26 mouse cellular contexts compared by ENCODE assay signal in genomic region chr2:68456899-68457298, GRCm38 (mm10). TPM values are rescaled to one million over a fixed set of nuclear protein-coding genes. Genes with fewer than 3 reads are reported as not detected.
DNase-seq lines count a peak whose midpoint lies in the region; ATAC-seq and TF ChIP-seq lines count a peak whose summit lies in the region.
"Had no signal": no experiment of that assay in that cellular context is flagged by ENCODE, and none has a peak within 500 bp of the region (broad histone marks: within the 10 kb centered on the region; RNA-seq: fewer than 3 reads in every experiment).

No protein-coding gene starts in this region.

- 50% methylated on average over 6 of the region's 6 CpGs for WGBS in heart, embryonic 12.5 days
- 55% methylated on average over 6 of the region's 6 CpGs for WGBS in intestine, embryonic 16.5 days
- WGBS in intestine, postnatal 0 days = 68% methylated on average over 6 of the region's 6 CpGs
- WGBS in heart, embryonic 16.5 days = 37% methylated on average over 6 of the region's 6 CpGs

- H3K9ac ChIP-seq in heart, embryonic 12.5 days = no peak overlapping the region
- no peak overlapping the region for H3K9ac ChIP-seq in intestine, embryonic 16.5 days (ENCODE audit: low read depth, low read length)
- H3K9ac ChIP-seq in intestine, postnatal 0 days (ENCODE audit: low read depth, low read length) = no peak overlapping the region
- peak overlapping the region; percentile 47 for H3K9ac ChIP-seq in heart, embryonic 16.5 days (ENCODE audit: low read length)
- H3K9ac ChIP-seq: embryonic facial prominence, embryonic 15.5 days; hindbrain, embryonic 12.5 days had no signal

- intact Hi-C loops in heart, postnatal 10 days (cut with DNase I) = no loop called here

- peaks cover 45% of the 10 kb centered on the region for H3K4me1 ChIP-seq in heart, embryonic 12.5 days (replicated peaks)
- H3K4me1 ChIP-seq in intestine, embryonic 16.5 days (ENCODE audit: control insufficient read depth, insufficient read depth, low read length) = no peaks in the 10 kb centered on the region; the same call in 1 of the 2 replicates
- 0 out of 2 replicates have a peak, but pooled peaks cover 5% of the 10 kb centered on the region for H3K4me1 ChIP-seq in intestine, postnatal 0 days (replicated peaks; ENCODE audit: control insufficient read depth, insufficient read depth, low read length)
- H3K4me1 ChIP-seq in heart, embryonic 16.5 days (ENCODE audit: control insufficient read depth, insufficient read depth, low read length) = peaks cover 23% of the 10 kb centered on the region
- H3K4me1 ChIP-seq: embryonic facial prominence, embryonic 15.5 days; forebrain, embryonic 10.5 days had no signal

- TF ChIP-seq CTCF in intestine, postnatal 0 days (IDR thresholded peaks at IDR 0.05; ENCODE audit: low read depth) = no peak

- H3K27me3 ChIP-seq in heart, embryonic 12.5 days (replicated peaks) = no peaks in the 10 kb centered on the region
- no peaks in the 10 kb centered on the region for H3K27me3 ChIP-seq in intestine, embryonic 16.5 days (replicated peaks; ENCODE audit: control insufficient read depth, insufficient read depth, low read length)
- H3K27me3 ChIP-seq in intestine, postnatal 0 days (replicated peaks; ENCODE audit: control insufficient read depth, insufficient read depth, low read length) = no peaks in the 10 kb centered on the region
- no peaks in the 10 kb centered on the region for H3K27me3 ChIP-seq in heart, embryonic 16.5 days (ENCODE audit: control insufficient read depth, insufficient read depth, low read length)
- H3K27me3 ChIP-seq: embryonic facial prominence, embryonic 15.5 days; hindbrain, embryonic 12.5 days had no signal

- no peak overlapping the region for H3K4me2 ChIP-seq in heart, embryonic 12.5 days
- no peak overlapping the region for H3K4me2 ChIP-seq in intestine, embryonic 16.5 days (ENCODE audit: low read depth, low read length)
- no peak overlapping the region for H3K4me2 ChIP-seq in intestine, postnatal 0 days (replicated peaks; ENCODE audit: low read depth)
- H3K4me2 ChIP-seq in heart, embryonic 16.5 days (ENCODE audit: low read depth, low read length) = peak overlapping the region; percentile 45
- H3K4me2 ChIP-seq: embryonic facial prominence, embryonic 15.5 days; hindbrain, embryonic 12.5 days had no signal

- no peak overlapping the region for H3K4me3 ChIP-seq in heart, embryonic 12.5 days
- no peak overlapping the region for H3K4me3 ChIP-seq in intestine, embryonic 16.5 days (ENCODE audit: low read length)
- no peak overlapping the region for H3K4me3 ChIP-seq in intestine, postnatal 0 days (ENCODE audit: low read depth, low read length)
- H3K4me3 ChIP-seq in heart, embryonic 16.5 days (ENCODE audit: low read length) = no peak overlapping the region
- H3K4me3 ChIP-seq: embryonic facial prominence, embryonic 15.5 days; erythroblast, embryonic 14.5 days; forebrain, embryonic 10.5 days; gastrocnemius, adult 2 months; hindbrain, embryonic 12.5 days had no signal

- no peaks in the 10 kb centered on the region; the same call in 1 of the 2 replicates for H3K9me3 ChIP-seq in heart, embryonic 12.5 days (replicated peaks)
- no peaks in the 10 kb centered on the region for H3K9me3 ChIP-seq in intestine, embryonic 16.5 days (ENCODE audit: control insufficient read depth, low read length)
- no peaks in the 10 kb centered on the region for H3K9me3 ChIP-seq in intestine, postnatal 0 days (ENCODE audit: control insufficient read depth)
- H3K9me3 ChIP-seq in heart, embryonic 16.5 days (replicated peaks; ENCODE audit: control insufficient read depth, low read length) = peaks cover 4% of the 10 kb centered on the region; the same call in 1 of the 2 replicates
- H3K9me3 ChIP-seq: embryonic facial prominence, embryonic 15.5 days; forebrain, embryonic 10.5 days; hindbrain, embryonic 12.5 days had no signal

- H3K27ac ChIP-seq in heart, embryonic 12.5 days (ENCODE audit: poor library complexity, severe bottlenecking) = peak overlapping the region; percentile 62
- no peak overlapping the region for H3K27ac ChIP-seq in intestine, embryonic 16.5 days (ENCODE audit: low read length)
- no peak overlapping the region for H3K27ac ChIP-seq in intestine, postnatal 0 days (ENCODE audit: low read depth, low read length)
- peak overlapping the region; percentile 82 for H3K27ac ChIP-seq in heart, embryonic 16.5 days (ENCODE audit: low read length)
- H3K27ac ChIP-seq: embryonic facial prominence, embryonic 15.5 days; forebrain, embryonic 10.5 days; gastrocnemius, adult 2 months; hindbrain, embryonic 12.5 days had no signal

- peak; percentile 63; the same call in 1 of the 2 replicates for ATAC-seq in heart, embryonic 12.5 days (ENCODE audit: insufficient number of reproducible peaks, low FRiP score)
- ATAC-seq in intestine, embryonic 16.5 days = 0 out of 2 replicates have a peak, but pooled peaks have one; percentile 8
- ATAC-seq in intestine, postnatal 0 days = no peak
- ATAC-seq in heart, embryonic 16.5 days (replicated peaks; ENCODE audit: extremely low read depth, insufficient read depth, low FRiP score) = peak; percentile 39; the same call in 1 of the 2 replicates
- ATAC-seq: CD4-positive, CD25-positive, alpha-beta regulatory T cell, adult 4 months; forebrain, embryonic 14.5 days; hindbrain, embryonic 16.5 days; inflammation-experienced regulatory T-cells, adult 6 months had no signal

- DNase-seq in heart, adult 11 months = peak; percentile 76
- DNase-seq in heart, postnatal 10 days = no peak
- DNase-seq in heart, adult 8-10 months (ENCODE audit: low spot score) = no peak
- no peak for DNase-seq in adrenal gland, adult 18-20 months (ENCODE audit: low spot score in 2 of 2)
- DNase-seq: adrenal gland, postnatal 10 days; B cell, adult 2 months; cerebellum, adult 11 months; cerebellum, adult 8-10 months; cerebellum, postnatal 14 days; embryo, embryonic 11 days; gastrocnemius, adult 2 months; gastrocnemius, postnatal 25 days; kidney, adult 2 months had no signal

- H3K36me3 ChIP-seq in heart, embryonic 12.5 days = peaks cover 25% of the 10 kb centered on the region
- H3K36me3 ChIP-seq in intestine, embryonic 16.5 days (ENCODE audit: control insufficient read depth, insufficient read depth, low read length) = 0 out of 2 replicates have a peak, but pooled peaks cover 2% of the 10 kb centered on the region
- no peaks in the 10 kb centered on the region for H3K36me3 ChIP-seq in intestine, postnatal 0 days (ENCODE audit: control insufficient read depth, insufficient read depth)
- peaks cover 7% of the 10 kb centered on the region for H3K36me3 ChIP-seq in heart, embryonic 16.5 days (ENCODE audit: control insufficient read depth, insufficient read depth)
- H3K36me3 ChIP-seq: embryonic facial prominence, embryonic 15.5 days; G1E had no signal

RNA-seq across cellular contexts. Expression of gene Stk39, which starts 15.2 kb away (rescaled TPM):
- total RNA-seq in heart, postnatal 10 days (2021) = 100 to 1,000 TPM; 111 to 145 TPM
- 75.5 and 77.2 TPM in 2 replicates for polyA plus RNA-seq in heart, embryonic 12.5 days (2016; fragmentation: Nextera tagmentation; extraction: Ambion mirVana)
- total RNA-seq in heart, adult 8-10 months (2022) = 10 to 100 TPM; 63.7 to 93.6 (median 79.1) TPM
- 4.5 and 5.9 TPM in 2 replicates for polyA plus RNA-seq in intestine, embryonic 16.5 days (2015; fragmentation: Nextera tagmentation; extraction: Ambion mirVana)
- 10.1 and 16.6 TPM in 2 replicates for polyA plus RNA-seq in intestine, postnatal 0 days (2015; fragmentation: Nextera tagmentation; extraction: Ambion mirVana)
- 61.8 and 66.0 TPM in 2 replicates for polyA plus RNA-seq in heart, embryonic 16.5 days (2015; fragmentation: Nextera tagmentation; extraction: Ambion mirVana)
- 10 to 100 TPM; 48.1 to 55.6 TPM for total RNA-seq in adrenal gland, adult 18-20 months (2021)
- polyA plus RNA-seq: erythroblast, embryonic 14.5 days; G1E had no signal

Comparison
In these comparisons a context has a peak if more than half of its experiments do, and no peak if none do; other contexts are left out.
1. H3K27ac ChIP-seq: peak in heart, embryonic 12.5 days (single experiment) and heart, embryonic 16.5 days (single experiment); none in intestine, embryonic 16.5 days (single experiment) and intestine, postnatal 0 days (single experiment).